Mouse (Mus musculus) adrenal gland, postnatal 0 days (tissue): ENCODE measurements around the gene Obox6. TPM values are rescaled to one million over a fixed set of nuclear protein-coding genes. Genes with fewer than 3 reads are reported as not detected.

Experiments
- polyA plus RNA-seq: library from polyadenylated mRNA; unstranded; fragments of >200 nt; fragmentation: Nextera tagmentation; extraction: Ambion mirVana; gene quantifications from 2 replicates; pipeline ENCODE4 v1.2.1, GENCODE M21; 2015

The Obox6 gene
- not detected in 2 replicates for polyA plus RNA-seq

DNA sequence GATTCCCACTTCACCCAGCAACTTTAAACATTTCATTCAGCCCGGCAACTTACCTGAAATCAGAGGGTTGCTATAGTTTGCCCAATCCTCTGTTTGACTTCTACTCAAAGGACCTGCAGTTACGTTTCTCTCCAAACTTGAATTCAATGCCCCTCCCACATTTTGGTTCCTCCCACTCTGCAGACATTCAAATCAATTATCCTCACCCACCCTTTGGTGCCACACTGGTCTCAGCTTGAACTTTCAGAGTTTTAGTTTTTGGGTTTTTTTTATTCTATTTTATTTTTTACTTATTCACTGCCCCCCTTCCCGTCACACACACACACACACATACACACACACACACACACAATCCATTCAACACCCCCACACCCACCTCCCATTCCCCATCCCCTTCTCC lies at the start of gene Obox6:
TSS of gene Obox6 (minus strand) at position 101 of the 400 bp plus-strand sequence.

DNA sequence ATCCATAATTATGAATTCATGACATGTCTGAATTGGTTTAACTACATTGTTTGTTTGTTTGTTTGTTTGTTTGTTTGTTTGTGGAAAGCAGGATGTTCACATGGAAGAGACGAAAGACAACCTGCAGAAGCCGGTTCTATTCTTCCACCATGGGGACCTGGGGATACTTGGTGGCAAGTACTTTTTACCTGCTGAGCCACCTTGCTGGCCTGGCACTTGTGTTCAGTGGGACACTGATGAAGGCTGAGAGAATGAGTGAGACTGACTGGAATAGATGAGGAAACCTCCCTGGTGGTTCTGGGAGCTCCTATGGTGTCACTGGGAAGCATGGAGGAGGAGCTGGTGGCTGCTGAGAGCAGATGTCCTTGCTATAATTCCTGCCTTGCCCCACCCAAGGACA lies 42.8 kb upstream of the Obox6 start, which contains the start of gene Crxos:
TSS of gene Crxos (plus strand) at position 301 of the 400 bp plus-strand sequence.

DNA sequence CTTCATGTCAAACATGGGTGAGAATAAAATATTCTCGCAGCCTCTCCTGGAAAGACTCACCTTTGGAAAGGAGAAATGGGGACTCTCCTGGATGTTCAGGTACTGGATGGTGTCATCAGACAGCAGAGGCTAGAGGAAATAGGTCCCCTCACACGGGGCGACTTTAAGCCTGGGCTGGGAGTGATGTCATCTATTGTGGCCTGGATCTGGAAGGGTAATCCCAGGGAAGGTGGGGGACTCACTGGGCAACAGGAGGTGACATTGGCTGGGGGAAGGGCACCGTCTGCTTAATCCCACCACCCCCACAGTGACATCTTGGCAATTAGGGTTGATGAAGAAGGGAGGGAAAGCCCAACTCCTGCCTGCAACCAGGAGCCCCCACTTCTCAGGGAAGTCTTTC lies 40.3 kb upstream of the Obox6 start, which contains the start of gene Crx:
TSS of gene Crx (minus strand) at position 213 of the 400 bp plus-strand sequence.

Other genes starting within 250 kb of the Obox6 start
- not detected in 2 replicates for gene Obox3, start 199.8 kb downstream of the Obox6 start, polyA plus RNA-seq
- gene Obox5, start 89.5 kb downstream of the Obox6 start, polyA plus RNA-seq: not detected in 2 replicates
- not detected in 2 replicates for gene Crx, start 40.3 kb upstream of the Obox6 start, polyA plus RNA-seq
- 1.7 and 1.9 TPM in 2 replicates for gene Crxos, start 42.9 kb upstream of the Obox6 start, polyA plus RNA-seq
- 528 and 758 TPM in 2 replicates for gene Selenow, start 82.7 kb upstream of the Obox6 start, polyA plus RNA-seq
- gene Nop53, start 106.4 kb upstream of the Obox6 start, polyA plus RNA-seq: 130 and 169 TPM in 2 replicates
- 30.7 and 33.1 TPM in 2 replicates for gene Ehd2, start 127.9 kb upstream of the Obox6 start, polyA plus RNA-seq
- gene Bicra, start 208.2 kb upstream of the Obox6 start, polyA plus RNA-seq: 5.0 and 5.6 TPM in 2 replicates
- gene Zfp541, start 222.1 kb upstream of the Obox6 start, polyA plus RNA-seq: 0.04 TPM in 1 of 2 replicates, not detected in the other